10 mouse cellular contexts compared by ENCODE assay signal in genomic region chr4:100922816-100923554, GRCm38 (mm10).
DNase-seq lines count a peak whose midpoint lies in the region; ATAC-seq and TF ChIP-seq lines count a peak whose summit lies in the region.
"Had no signal": no experiment of that assay in that cellular context is flagged by ENCODE, and none has a peak within 500 bp of the region (broad histone marks: within the 10 kb centered on the region; RNA-seq: fewer than 3 reads in every experiment).

No protein-coding gene starts in this region.

- peak; percentile 59 for ATAC-seq in embryonic facial prominence, embryonic 11.5 days (replicated peaks; ENCODE audit: insufficient number of reproducible peaks, low FRiP score, low TSS enrichment, low read depth)
- ATAC-seq in embryonic facial prominence, embryonic 15.5 days (ENCODE audit: insufficient number of reproducible peaks, low FRiP score, low TSS enrichment, low read depth): peak; percentile 19; the same call in 1 of the 2 replicates
- ATAC-seq in kidney, postnatal 0 days (replicated peaks; ENCODE audit: low FRiP score, low read depth): no peak
- ATAC-seq in lung, embryonic 15.5 days (ENCODE audit: borderline replicate concordance, extremely low read depth, low FRiP score, low TSS enrichment): peak; percentile 68; the same call in 1 of the 2 replicates
- ATAC-seq: midbrain, embryonic 16.5 days had no signal

- no peaks in the 10 kb centered on the region; the same call in 1 of the 2 replicates for H3K36me3 ChIP-seq in embryonic facial prominence, embryonic 11.5 days (replicated peaks; ENCODE audit: control insufficient read depth, insufficient read depth, low read depth, low read length)
- peaks cover 15% of the 10 kb centered on the region; the same call in 1 of the 2 replicates for H3K36me3 ChIP-seq in embryonic facial prominence, embryonic 15.5 days
- H3K36me3 ChIP-seq in kidney, postnatal 0 days (ENCODE audit: insufficient read depth, low read length): peaks cover 8% of the 10 kb centered on the region; the same call in 1 of the 2 replicates
- H3K36me3 ChIP-seq in lung, embryonic 15.5 days: no peaks in the 10 kb centered on the region; the same call in 1 of the 2 replicates

- WGBS in embryonic facial prominence, embryonic 11.5 days: 49% methylated on average over 11 of the region's 11 CpGs
- 44% methylated on average over 11 of the region's 11 CpGs for WGBS in embryonic facial prominence, embryonic 15.5 days
- WGBS in kidney, postnatal 0 days: 31% methylated on average over 11 of the region's 11 CpGs
- 29% methylated on average over 11 of the region's 11 CpGs for WGBS in lung, embryonic 15.5 days

- peak overlapping the region; percentile 28; the same call in 1 of the 2 replicates for H3K27ac ChIP-seq in embryonic facial prominence, embryonic 11.5 days (replicated peaks; ENCODE audit: low read depth, low read length)
- no peak overlapping the region for H3K27ac ChIP-seq in embryonic facial prominence, embryonic 15.5 days (replicated peaks)
- 0 out of 2 replicates have a peak overlapping the region, but pooled peaks have one; percentile 25 for H3K27ac ChIP-seq in kidney, postnatal 0 days
- peak overlapping the region; percentile 42 for H3K27ac ChIP-seq in lung, embryonic 15.5 days
- no peak overlapping the region for H3K27ac ChIP-seq in layer of hippocampus, adult 2 months
- H3K27ac ChIP-seq: liver, embryonic 14.5 days had no signal

- H3K4me1 ChIP-seq in embryonic facial prominence, embryonic 11.5 days (ENCODE audit: control insufficient read depth, insufficient read depth, low read length): peaks cover 3% of the 10 kb centered on the region
- peaks cover 32% of the 10 kb centered on the region for H3K4me1 ChIP-seq in embryonic facial prominence, embryonic 15.5 days
- H3K4me1 ChIP-seq in kidney, postnatal 0 days (replicated peaks; ENCODE audit: insufficient read depth, low read length): peaks cover 8% of the 10 kb centered on the region
- H3K4me1 ChIP-seq in lung, embryonic 15.5 days: peaks cover 34% of the 10 kb centered on the region

- no peak overlapping the region for H3K4me2 ChIP-seq in embryonic facial prominence, embryonic 11.5 days (ENCODE audit: low read depth, low read length)
- no peak overlapping the region for H3K4me2 ChIP-seq in embryonic facial prominence, embryonic 15.5 days (replicated peaks)
- H3K4me2 ChIP-seq in kidney, postnatal 0 days (ENCODE audit: low read length): no peak overlapping the region
- 0 out of 2 replicates have a peak overlapping the region, but pooled peaks have one; percentile 9 for H3K4me2 ChIP-seq in lung, embryonic 15.5 days

- intact Hi-C loops in left cerebral cortex, postnatal 14 days (cut with DNase I): no loop called here

- no peak overlapping the region for H3K9ac ChIP-seq in embryonic facial prominence, embryonic 11.5 days (replicated peaks; ENCODE audit: low read length)
- H3K9ac ChIP-seq in embryonic facial prominence, embryonic 15.5 days: no peak overlapping the region
- H3K9ac ChIP-seq in kidney, postnatal 0 days (ENCODE audit: low read depth, low read length): 0 out of 2 replicates have a peak overlapping the region, but pooled peaks have one; percentile 2
- no peak overlapping the region for H3K9ac ChIP-seq in lung, embryonic 15.5 days
- H3K9ac ChIP-seq: liver, embryonic 14.5 days had no signal

- DNase-seq in embryonic facial prominence, embryonic 11.5 days (ENCODE audit: low spot score): peak; percentile 59
- peak; percentile 35 for DNase-seq in kidney, postnatal 0 days (ENCODE audit: low spot score)
- DNase-seq in layer of hippocampus, adult 2 months (ENCODE audit: low spot score in 2 of 2): no peak
- no peak for DNase-seq in left cerebral cortex, adult 18-20 months (ENCODE audit: low spot score in 2 of 2)
- no peak for DNase-seq in cerebellum, adult 18-20 months
- no peak for DNase-seq in left cerebral cortex, postnatal 14 days (ENCODE audit: low spot score in 2 of 2)

- no peak overlapping the region for H3K4me3 ChIP-seq in embryonic facial prominence, embryonic 11.5 days (ENCODE audit: low read depth, low read length)
- H3K4me3 ChIP-seq in embryonic facial prominence, embryonic 15.5 days (replicated peaks): no peak overlapping the region
- H3K4me3 ChIP-seq in kidney, postnatal 0 days (replicated peaks; ENCODE audit: low read depth, low read length): no peak overlapping the region
- H3K4me3 ChIP-seq in lung, embryonic 15.5 days: no peak overlapping the region
- H3K4me3 ChIP-seq in layer of hippocampus, adult 2 months: no peak overlapping the region

- H3K9me3 ChIP-seq in embryonic facial prominence, embryonic 11.5 days (replicated peaks; ENCODE audit: control insufficient read depth, low read length): no peaks in the 10 kb centered on the region
- H3K9me3 ChIP-seq in embryonic facial prominence, embryonic 15.5 days (replicated peaks): no peaks in the 10 kb centered on the region
- no peaks in the 10 kb centered on the region for H3K9me3 ChIP-seq in kidney, postnatal 0 days (replicated peaks; ENCODE audit: low read length)
- H3K9me3 ChIP-seq in lung, embryonic 15.5 days: no peaks in the 10 kb centered on the region

- H3K27me3 ChIP-seq in embryonic facial prominence, embryonic 11.5 days (ENCODE audit: control insufficient read depth, insufficient read depth, low read length): no peaks in the 10 kb centered on the region
- no peaks in the 10 kb centered on the region for H3K27me3 ChIP-seq in embryonic facial prominence, embryonic 15.5 days
- no peaks in the 10 kb centered on the region for H3K27me3 ChIP-seq in kidney, postnatal 0 days (ENCODE audit: insufficient read depth, low read length)
- no peaks in the 10 kb centered on the region for H3K27me3 ChIP-seq in lung, embryonic 15.5 days

- TF ChIP-seq CTCF in kidney, postnatal 0 days (IDR thresholded peaks at IDR 0.05; ENCODE audit: low read depth): no peak
- TF ChIP-seq CTCF in layer of hippocampus, adult 2 months (conservative IDR thresholded peaks at IDR 0.05): no peak

Comparison
In these comparisons a context has a peak if more than half of its experiments do, and no peak if none do; other contexts are left out.
1. H3K27ac ChIP-seq: peak in embryonic facial prominence, embryonic 11.5 days (single experiment), kidney, postnatal 0 days (single experiment) and lung, embryonic 15.5 days (single experiment); none in embryonic facial prominence, embryonic 15.5 days (single experiment) and layer of hippocampus, adult 2 months (single experiment).
2. DNase-seq: peak in embryonic facial prominence, embryonic 11.5 days (single experiment) and kidney, postnatal 0 days (single experiment); none in layer of hippocampus, adult 2 months (0 of 2), left cerebral cortex, adult 18-20 months (0 of 2), cerebellum, adult 18-20 months (0 of 2) and left cerebral cortex, postnatal 14 days (0 of 2).